Mouse (Mus musculus): Measurements from ENCODE around the gene Sqstm1. TPM values are rescaled to one million over a fixed set of nuclear protein-coding genes. Genes with fewer than 3 reads are reported as not detected.

The Sqstm1 gene
- total and polyA plus RNA-seq, 3 experiments = 200 to 421 (median 298) TPM

DNA sequence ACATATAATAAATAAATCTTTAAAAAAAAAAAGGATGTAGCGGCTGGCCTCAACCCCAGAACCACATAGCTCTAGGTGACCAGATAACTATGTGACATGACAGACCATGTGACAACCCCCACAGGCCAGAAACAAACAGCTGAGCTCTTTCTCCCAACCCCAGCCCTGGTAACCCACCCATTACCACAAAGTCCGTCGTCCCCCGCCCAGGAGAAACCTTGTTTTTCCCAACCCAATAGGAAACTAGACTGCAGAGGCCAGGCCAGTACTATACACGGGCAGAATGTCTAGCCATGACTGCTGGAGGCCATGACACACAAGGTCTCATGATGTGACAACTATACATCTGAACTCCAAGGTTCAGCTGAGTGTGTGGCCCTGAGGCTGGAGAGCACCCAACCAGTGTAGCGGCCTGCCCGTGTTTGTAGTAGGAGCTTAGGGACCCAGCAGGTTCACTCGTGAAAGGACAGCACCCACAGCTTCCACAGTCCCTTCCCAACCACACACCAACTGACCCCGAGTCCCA is 7.3 kb downstream of the Sqstm1 start:
- intact Hi-C loops (cut with DNase I) = no loop called here
- Histone ChIP-seq H3K9ac (ENCODE audit: low read depth, low read length) (no peak overlapping the region), H3K79me2 (replicated peaks; ENCODE audit: control insufficient read depth, insufficient read depth, low read length) (no peaks in the 10 kb centered on the region), H3K36me3 (ENCODE audit: control insufficient read depth, insufficient read depth, low read length) (peaks cover 23% of the 10 kb centered on the region), H3K4me3 (no peak overlapping the region), H3K27ac (no peak overlapping the region), H3K27me3 (ENCODE audit: control insufficient read depth, insufficient read depth, low read length) (no peaks in the 10 kb centered on the region), H3K4me1 (ENCODE audit: control insufficient read depth, insufficient read depth, low read length) (peaks cover 5% of the 10 kb centered on the region)
- TF ChIP-seq EP300 (IDR thresholded peaks at IDR 0.05; ENCODE audit: insufficient read depth, low read depth, low read length) = no peak
- TF ChIP-seq POLR2A (IDR thresholded peaks at IDR 0.05; ENCODE audit: insufficient read depth, low read depth, low read length) = no peak
- no peak for TF ChIP-seq CTCF (IDR thresholded peaks at IDR 0.05)
- WGBS = 87% methylated on average over 9 of the region's 9 CpGs
- DNase-seq = no peak

DNA sequence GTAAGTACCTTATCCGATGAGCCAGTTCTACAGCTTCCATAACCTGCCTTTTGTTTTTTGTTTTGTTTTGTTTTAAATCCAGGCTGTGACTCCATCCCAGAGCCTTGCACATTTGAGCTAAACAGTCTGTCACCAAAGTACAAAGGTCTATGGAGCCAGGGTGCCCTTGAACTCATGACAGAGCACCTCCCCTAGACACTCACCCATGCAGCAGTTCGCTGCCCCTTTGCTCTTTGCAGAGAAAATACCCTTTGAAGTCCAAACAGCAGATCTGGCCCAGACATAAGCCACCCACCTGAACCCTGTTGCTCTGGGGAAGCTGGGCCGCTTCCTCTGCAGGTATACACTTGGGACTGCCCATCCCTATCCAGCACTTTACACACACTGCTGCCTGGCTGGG is 9.0 kb downstream of the Sqstm1 start:
- no peak overlapping the region for H3K9ac ChIP-seq (ENCODE audit: low read depth, low read length)
- intact Hi-C loops (cut with DNase I) = no loop called here
- H3K27me3 ChIP-seq (ENCODE audit: control insufficient read depth, insufficient read depth, low read length) = no peaks in the 10 kb centered on the region
- no peak for DNase-seq
- no peak overlapping the region for H3K4me3 ChIP-seq
- WGBS = 94% methylated on average over 3 of the region's 3 CpGs
- H3K4me1 ChIP-seq (ENCODE audit: control insufficient read depth, insufficient read depth, low read length) = peaks cover 3% of the 10 kb centered on the region
- no peak overlapping the region for H3K27ac ChIP-seq
- TF ChIP-seq CTCF (IDR thresholded peaks at IDR 0.05) (no peak), EP300 (IDR thresholded peaks at IDR 0.05; ENCODE audit: insufficient read depth, low read depth, low read length) (no peak), POLR2A (IDR thresholded peaks at IDR 0.05; ENCODE audit: insufficient read depth, low read depth, low read length) (no peak)
- no peaks in the 10 kb centered on the region for H3K79me2 ChIP-seq (replicated peaks; ENCODE audit: control insufficient read depth, insufficient read depth, low read length)
- H3K36me3 ChIP-seq (ENCODE audit: control insufficient read depth, insufficient read depth, low read length) = peaks cover 19% of the 10 kb centered on the region

DNA sequence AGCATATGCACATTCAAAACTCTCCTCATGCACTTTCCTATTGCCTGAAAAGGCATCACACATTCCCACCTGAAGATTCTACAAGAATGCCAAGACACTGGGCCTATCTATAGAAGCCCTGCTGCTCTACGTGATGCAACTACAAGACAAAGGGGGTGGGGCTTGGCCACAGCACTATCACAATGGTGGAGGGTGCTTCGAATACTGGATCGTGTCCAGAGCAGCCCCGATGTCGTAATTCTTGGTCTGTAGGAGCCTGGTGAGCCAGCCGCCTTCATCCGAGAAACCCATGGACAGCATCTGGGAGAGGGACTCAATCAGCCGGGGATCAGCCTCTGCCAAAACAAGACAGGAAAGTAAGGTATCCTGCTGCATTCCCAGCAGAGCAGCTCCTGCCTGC is 10.0 kb downstream of the Sqstm1 start:
- no peak for TF ChIP-seq POLR2A (IDR thresholded peaks at IDR 0.05; ENCODE audit: insufficient read depth, low read depth, low read length)
- no peak for TF ChIP-seq CTCF (IDR thresholded peaks at IDR 0.05)
- TF ChIP-seq EP300 (IDR thresholded peaks at IDR 0.05; ENCODE audit: insufficient read depth, low read depth, low read length) = no peak
- no peak for DNase-seq
- H3K36me3 ChIP-seq (ENCODE audit: control insufficient read depth, insufficient read depth, low read length) = peaks cover 10% of the 10 kb centered on the region
- no peaks in the 10 kb centered on the region for H3K27me3 ChIP-seq (ENCODE audit: control insufficient read depth, insufficient read depth, low read length)
- 28% methylated on average over 8 of the region's 8 CpGs for WGBS
- no peak overlapping the region for H3K9ac ChIP-seq (ENCODE audit: low read depth, low read length)
- intact Hi-C loops (cut with DNase I) = no loop called here
- H3K79me2 ChIP-seq (replicated peaks; ENCODE audit: control insufficient read depth, insufficient read depth, low read length) = no peaks in the 10 kb centered on the region
- no peak overlapping the region for H3K27ac ChIP-seq
- H3K4me3 ChIP-seq = no peak overlapping the region
- no peaks in the 10 kb centered on the region; the same call in 1 of the 2 replicates for H3K4me1 ChIP-seq (ENCODE audit: control insufficient read depth, insufficient read depth, low read length)

DNA sequence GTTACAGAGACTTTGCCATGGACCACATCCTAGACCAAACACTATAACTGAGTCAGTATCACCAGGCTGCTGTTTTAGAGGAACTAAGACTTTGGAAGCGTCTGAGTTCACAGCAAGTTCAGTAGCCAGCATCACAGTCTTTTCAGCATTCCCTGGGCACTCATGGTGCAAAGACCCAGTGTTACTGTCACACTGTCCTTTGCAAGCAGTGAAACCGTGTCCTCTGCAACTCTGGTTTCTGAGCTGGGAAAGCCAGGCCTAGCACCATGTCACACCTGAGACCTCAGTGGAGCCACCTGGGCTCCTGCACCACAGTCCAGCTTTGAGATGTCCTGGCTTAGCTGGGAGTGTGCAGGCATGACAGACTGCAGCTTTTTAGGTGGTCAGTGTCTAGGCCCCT is 11.7 kb downstream of the Sqstm1 start:
- TF ChIP-seq CTCF (IDR thresholded peaks at IDR 0.05) (no peak), POLR2A (IDR thresholded peaks at IDR 0.05; ENCODE audit: insufficient read depth, low read depth, low read length) (0 out of 2 replicates have a peak, but pooled peaks have one; percentile 31)
- Histone ChIP-seq H3K27me3 (ENCODE audit: control insufficient read depth, insufficient read depth, low read length) (no peaks in the 10 kb centered on the region), H3K27ac (no peak overlapping the region), H3K4me3 (no peak overlapping the region), H3K79me2 (replicated peaks; ENCODE audit: control insufficient read depth, insufficient read depth, low read length) (no peaks in the 10 kb centered on the region), H3K9ac (ENCODE audit: low read depth, low read length) (no peak overlapping the region), H3K36me3 (ENCODE audit: control insufficient read depth, insufficient read depth, low read length) (no peaks in the 10 kb centered on the region; the same call in 1 of the 2 replicates), H3K4me1 (ENCODE audit: control insufficient read depth, insufficient read depth, low read length) (no peaks in the 10 kb centered on the region)
- no peak for DNase-seq
- intact Hi-C loops (cut with DNase I) = no loop called here
- WGBS = 85% methylated on average over 2 of the region's 2 CpGs

DNA sequence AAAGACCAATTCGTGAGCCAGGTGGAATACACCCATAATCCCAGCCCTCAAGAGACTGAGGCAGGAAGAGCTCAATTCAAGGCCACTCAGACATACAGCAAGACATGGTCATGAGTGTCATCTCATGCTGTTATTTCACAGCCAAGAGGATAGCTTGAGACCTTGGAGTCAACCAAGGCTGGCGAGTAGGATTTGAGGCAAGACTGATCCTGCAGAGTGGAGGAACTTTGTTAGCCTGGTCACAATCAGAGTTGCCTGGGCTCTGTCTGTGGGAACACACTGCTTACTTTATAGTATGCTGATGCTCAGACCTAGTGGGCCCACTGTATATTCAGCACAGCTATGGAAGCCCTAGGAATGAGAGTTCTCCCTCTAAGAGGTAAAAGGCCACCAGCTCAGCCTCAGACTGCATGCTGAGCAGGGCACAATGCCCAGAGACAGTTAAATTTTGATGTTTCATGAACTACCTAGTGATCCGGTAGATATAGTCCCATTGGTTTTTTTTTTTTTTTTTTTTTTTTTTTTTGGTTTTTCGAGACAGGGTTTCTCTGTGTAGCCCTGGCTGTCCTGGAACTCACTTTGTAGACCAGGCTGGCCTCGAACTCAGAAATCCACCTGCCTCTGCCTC is 12.3 kb downstream of the Sqstm1 start:
- no peaks in the 10 kb centered on the region for H3K4me1 ChIP-seq (ENCODE audit: control insufficient read depth, insufficient read depth, low read length)
- no peak overlapping the region for H3K4me3 ChIP-seq
- H3K27me3 ChIP-seq (ENCODE audit: control insufficient read depth, insufficient read depth, low read length) = no peaks in the 10 kb centered on the region
- 71% methylated on average over 4 of the region's 5 CpGs for WGBS
- no peaks in the 10 kb centered on the region for H3K79me2 ChIP-seq (replicated peaks; ENCODE audit: control insufficient read depth, insufficient read depth, low read length)
- no peak overlapping the region for H3K27ac ChIP-seq
- H3K9ac ChIP-seq (ENCODE audit: low read depth, low read length) = no peak overlapping the region
- intact Hi-C loops (cut with DNase I) = no loop called here
- no peaks in the 10 kb centered on the region; the same call in 1 of the 2 replicates for H3K36me3 ChIP-seq (ENCODE audit: control insufficient read depth, insufficient read depth, low read length)
- no peak for TF ChIP-seq CTCF (IDR thresholded peaks at IDR 0.05)
- no peak for TF ChIP-seq EP300 (IDR thresholded peaks at IDR 0.05; ENCODE audit: insufficient read depth, low read depth, low read length)
- no peak for TF ChIP-seq POLR2A (IDR thresholded peaks at IDR 0.05; ENCODE audit: insufficient read depth, low read depth, low read length)
- no peak for DNase-seq

DNA sequence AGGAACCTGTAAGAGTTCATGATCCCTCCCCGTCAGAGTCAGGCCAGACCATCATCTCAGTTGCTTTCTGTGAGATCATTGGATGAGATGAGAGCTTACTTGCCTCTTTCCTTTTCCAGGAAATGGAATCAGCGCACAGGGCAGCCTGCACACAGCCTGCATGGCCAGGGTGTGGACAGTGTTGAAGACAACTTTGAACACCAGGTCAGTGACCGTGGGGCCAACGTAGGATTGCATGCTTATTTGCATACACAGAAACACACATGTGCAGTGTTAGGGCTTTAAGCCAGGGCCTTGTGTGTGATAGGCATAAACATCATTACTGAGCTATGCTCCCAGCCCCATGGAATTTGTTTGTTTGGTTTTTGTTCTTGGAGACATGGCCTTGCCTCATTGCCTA is 13.1 kb downstream of the Sqstm1 start:
- intact Hi-C loops (cut with DNase I) = no loop called here
- H3K27ac ChIP-seq = no peak overlapping the region
- H3K36me3 ChIP-seq (ENCODE audit: control insufficient read depth, insufficient read depth, low read length) = no peaks in the 10 kb centered on the region; the same call in 1 of the 2 replicates
- H3K9ac ChIP-seq (ENCODE audit: low read depth, low read length) = no peak overlapping the region
- H3K4me3 ChIP-seq = no peak overlapping the region
- H3K79me2 ChIP-seq (replicated peaks; ENCODE audit: control insufficient read depth, insufficient read depth, low read length) = no peaks in the 10 kb centered on the region
- no peaks in the 10 kb centered on the region for H3K27me3 ChIP-seq (ENCODE audit: control insufficient read depth, insufficient read depth, low read length)
- no peak; the same call in 1 of the 2 replicates for TF ChIP-seq POLR2A (IDR thresholded peaks at IDR 0.05; ENCODE audit: insufficient read depth, low read depth, low read length)
- no peak for TF ChIP-seq CTCF (IDR thresholded peaks at IDR 0.05)
- no peak for TF ChIP-seq EP300 (IDR thresholded peaks at IDR 0.05; ENCODE audit: insufficient read depth, low read depth, low read length)
- no peak for DNase-seq
- 82% methylated on average over 4 of the region's 4 CpGs for WGBS
- H3K4me1 ChIP-seq (ENCODE audit: control insufficient read depth, insufficient read depth, low read length) = no peaks in the 10 kb centered on the region
